Mouse (Mus musculus): ENCODE results near the gene Inpp5e.
A peak's percentile ranks its signal among the peaks of the same experiment; 100 is the strongest.

The Inpp5e gene

GRCm38 (mm10) chr2:26359983-26360382 is 49.0 kb downstream of the Inpp5e start:
- no peak for DNase-seq

GRCm38 (mm10) chr2:26358667-26359320 is 50.2 kb downstream of the Inpp5e start:
- DNase-seq = no peak

GRCm38 (mm10) chr2:26357484-26357883 is 51.5 kb downstream of the Inpp5e start:
- no peak for DNase-seq

- no peak for DNase-seq
Measured at GRCm38 (mm10) chr2:26356678-26357077, 52.3 kb downstream of the Inpp5e start.

GRCm38 (mm10) chr2:26356231-26356630 is 52.8 kb downstream of the Inpp5e start:
- no peak for DNase-seq

- DNase-seq = no peak
Measured at GRCm38 (mm10) chr2:26354401-26354800, 54.6 kb downstream of the Inpp5e start.

GRCm38 (mm10) chr2:26353066-26353980 is 55.7 kb downstream of the Inpp5e start:
- DNase-seq = no peak

- no peak for DNase-seq
Measured at GRCm38 (mm10) chr2:26352291-26352910, 56.6 kb downstream of the Inpp5e start.

- peak; percentile 93 for DNase-seq
Measured at GRCm38 (mm10) chr2:26351358-26352290, 57.4 kb downstream of the Inpp5e start, which contains the start of gene Dnlz. Gene Dnlz, minus strand, starts transcription at chr2:26352110.

- DNase-seq = no peak
Measured at GRCm38 (mm10) chr2:26348241-26348640, 60.8 kb downstream of the Inpp5e start.

All from right cerebral cortex, postnatal 25 days (tissue).